Mouse (Mus musculus): ENCODE data around the gene Fanci.

DNA sequence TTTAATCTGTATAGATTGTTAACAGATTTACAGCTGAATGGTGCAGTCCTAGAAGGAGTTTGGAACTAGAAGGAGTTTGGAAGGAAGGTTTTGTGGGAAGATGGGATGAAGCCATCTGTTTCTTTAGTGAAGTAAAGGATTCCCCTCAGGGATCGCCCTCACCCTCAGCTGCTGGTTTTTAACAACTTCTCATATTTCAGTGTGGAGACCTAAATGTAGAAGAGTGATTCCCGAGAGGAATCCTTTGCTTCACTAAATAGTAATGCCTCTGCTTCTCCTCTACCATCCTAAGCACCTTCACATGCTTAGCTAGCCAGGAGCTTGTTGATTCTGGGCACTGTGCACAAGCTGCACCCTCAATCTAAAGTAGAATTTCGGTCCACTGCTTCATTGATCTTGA is 258 bp upstream of the Fanci start:
- no peak for TF ChIP-seq ZC3H11A (IDR thresholded peaks at IDR 0.05; ENCODE audit: borderline replicate concordance, low read depth, low read length)
- TF ChIP-seq HCFC1 (IDR thresholded peaks at IDR 0.05; ENCODE audit: borderline replicate concordance, insufficient read depth, low read length) = no peak
- no peak for TF ChIP-seq CHD2 (IDR thresholded peaks at IDR 0.05; ENCODE audit: low read depth, low read length)

Measured in ES-E14 (cell line).